Mouse (Mus musculus) layer of hippocampus, postnatal 25 days (tissue): Measurements from ENCODE around the gene Ptpn18. TPM values are rescaled to one million over a fixed set of nuclear protein-coding genes. Genes with fewer than 3 reads are reported as not detected.
"Not testable (repeated sequence)": the region's sequence is repeated elsewhere in the genome, so short reads cannot be mapped to it uniquely, and the experiment has no call there.

Experiments
- DNase-seq, 2 experiments: peaks; one replicate each; pipeline ENCODE4 v3.0.0; 2022; ENCODE audit warnings: mixed read lengths in 2 of 2, low spot score in 1 of 2; ENCODE audit errors: extremely low spot score in 1 of 2
- microRNA-seq, 2 experiments: library from miRNA; unstranded; fragments of <30 nt; microRNA quantifications; one replicate each; pipeline ENCODE4 v1.2.0; 2021
- total RNA-seq, 2 experiments: library from RNA; stranded (reverse); gene quantifications; 2 replicates each; pipeline ENCODE4 v1.2.3; 2021

The Ptpn18 gene
- total RNA-seq, 2 experiments from 2014 or later: 4.3 to 5.6 TPM

GRCm38 (mm10) chr1:34510575-34510981 lies 51.0 kb downstream of the Ptpn18 start:
- DNase-seq: no peak

DNA sequence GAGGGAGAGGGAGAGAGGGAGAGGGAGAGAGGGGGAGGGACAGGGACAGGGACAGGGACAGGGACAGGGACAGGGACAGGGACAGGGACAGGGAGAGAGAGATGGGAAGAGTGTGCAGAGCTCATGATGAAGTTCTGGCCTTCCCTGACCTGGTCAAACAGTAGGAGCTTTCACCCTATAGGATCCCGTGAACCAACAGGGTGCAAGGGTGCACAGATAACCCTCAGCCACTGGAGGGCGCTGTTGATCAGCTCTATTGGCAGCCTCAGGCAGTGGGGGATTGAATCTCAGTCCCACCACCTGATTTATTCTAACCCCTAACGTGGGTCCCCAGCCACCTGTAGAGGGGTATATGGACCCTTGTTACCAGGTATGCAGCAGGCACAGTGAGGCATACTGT lies 51.5 kb downstream of the Ptpn18 start:
- DNase-seq: peak; percentile 46 to 71

- DNase-seq: no peak
Observed at GRCm38 (mm10) chr1:34513068-34513467, 53.5 kb downstream of the Ptpn18 start.

DNA sequence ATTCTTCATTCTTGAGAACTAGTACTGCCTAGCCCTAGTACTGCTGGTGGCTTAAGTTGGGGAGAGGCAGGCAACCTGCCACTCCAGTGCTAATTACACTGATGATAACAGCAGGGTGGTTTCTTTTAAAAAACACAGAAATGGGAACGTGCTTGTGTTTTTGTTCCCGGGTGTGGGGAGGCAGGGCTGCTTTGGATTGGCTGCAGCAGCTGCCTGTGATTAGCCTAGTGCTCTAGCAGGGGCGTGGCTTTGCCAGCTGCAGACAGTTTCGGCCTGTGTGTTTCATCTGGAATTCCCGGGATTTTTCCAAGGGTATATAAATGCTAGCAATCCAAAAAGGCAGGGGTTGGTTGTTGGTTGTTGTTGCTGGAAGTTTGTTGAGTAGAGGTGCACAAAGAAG lies 57.0 kb downstream of the Ptpn18 start:
- DNase-seq: no peak

DNA sequence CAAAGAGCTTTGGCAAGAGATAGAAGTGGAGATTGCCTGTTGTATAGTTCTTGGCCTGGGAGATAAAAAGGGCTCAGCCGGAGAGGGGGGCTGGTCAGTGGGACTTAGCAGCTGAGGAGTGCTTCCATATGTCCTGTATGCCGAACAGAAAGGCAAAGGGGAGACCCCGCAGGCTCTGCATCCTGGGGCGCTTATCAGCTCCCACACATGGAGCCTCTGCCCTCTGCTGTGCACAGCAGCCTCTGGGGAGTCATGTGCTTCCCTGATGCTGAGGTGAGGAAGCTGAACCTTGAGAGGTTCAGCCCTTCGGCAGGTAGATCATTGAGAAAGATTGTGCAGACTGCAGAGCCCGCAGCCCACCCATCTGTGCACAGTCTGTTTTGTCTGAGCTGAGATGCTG lies 57.7 kb downstream of the Ptpn18 start:
- DNase-seq: not testable (repeated sequence)

- not testable (repeated sequence) for DNase-seq
Observed at GRCm38 (mm10) chr1:34517797-34518196, 58.2 kb downstream of the Ptpn18 start.

GRCm38 (mm10) chr1:34518259-34518658 lies 58.7 kb downstream of the Ptpn18 start:
- no peak for DNase-seq

DNA sequence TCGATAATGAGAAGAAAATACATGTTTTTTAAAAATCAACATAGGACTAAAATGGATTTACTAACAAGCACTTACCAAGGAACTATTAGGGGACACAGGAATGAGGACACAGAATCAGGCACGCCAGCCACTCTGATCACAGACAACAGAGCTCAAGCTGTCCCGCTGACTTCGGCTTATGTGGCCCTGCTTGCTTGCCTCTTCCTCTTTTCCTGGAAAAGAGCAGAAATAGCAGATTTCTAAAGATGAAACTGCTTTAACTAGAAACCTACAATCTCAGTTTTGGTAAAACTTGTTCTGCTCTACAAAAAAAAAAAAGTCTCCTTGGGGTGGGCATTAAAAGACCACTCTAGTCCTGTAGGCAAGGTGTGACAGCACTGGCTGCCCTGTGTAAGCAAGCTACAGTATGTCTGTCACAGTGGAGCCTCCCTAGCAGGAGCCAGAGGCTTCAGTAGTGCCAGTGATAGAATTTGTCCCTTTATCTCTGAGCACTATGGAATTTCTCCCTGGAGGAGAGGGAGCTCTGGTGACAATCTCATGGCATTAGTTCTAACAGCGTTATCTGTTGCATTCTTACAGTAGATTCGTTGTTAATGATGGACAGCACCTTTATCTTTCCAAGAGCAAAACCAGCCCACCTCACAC lies 62.8 kb downstream of the Ptpn18 start:
- no peak for DNase-seq

DNA sequence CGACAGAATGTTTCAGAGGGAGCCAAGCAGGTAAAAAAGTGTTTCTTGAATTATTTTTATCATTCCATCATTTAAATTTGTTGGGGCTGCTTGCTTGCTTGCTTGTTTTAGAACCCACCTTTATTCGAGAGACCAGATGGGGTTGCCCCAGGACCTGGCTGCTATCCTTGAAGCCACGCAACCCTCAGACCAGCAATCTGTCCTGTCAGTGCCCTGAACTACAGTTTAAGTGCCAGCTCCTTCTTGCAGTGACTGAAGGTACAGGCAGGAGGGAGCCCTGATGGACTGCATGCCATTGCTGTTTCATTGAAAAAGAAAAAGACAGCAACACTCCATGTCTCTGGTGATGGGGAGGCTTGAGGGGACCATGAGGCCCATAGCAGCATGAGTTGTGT lies 63.3 kb downstream of the Ptpn18 start:
- no peak for DNase-seq

DNA sequence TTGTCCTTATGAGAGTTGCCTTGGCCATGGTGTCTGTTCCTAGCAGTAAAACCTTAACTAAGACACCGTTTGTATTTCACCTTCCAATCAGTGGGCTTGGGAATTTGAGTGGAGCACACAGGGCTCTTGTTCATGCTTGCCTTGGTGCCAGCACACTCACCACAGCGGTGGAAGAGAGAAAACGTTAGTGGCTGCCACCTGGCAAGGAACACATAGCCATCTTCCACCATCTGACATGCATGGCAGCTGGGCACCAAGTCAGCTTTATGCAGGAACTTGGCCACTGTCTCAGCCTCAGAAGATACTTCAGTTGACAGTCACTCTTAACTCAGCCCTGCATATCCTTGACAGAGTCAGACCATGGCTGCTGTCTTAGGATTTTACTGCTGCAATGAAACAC lies 64.1 kb downstream of the Ptpn18 start:
- no peak for DNase-seq

Small RNAs within 50 kb of the gene (microRNA-seq; reads per million reads assigned to microRNA genes)
- 0 to 1.2 reads per million in 2 experiments for gene Mir5103

Other genes with a start within 250 kb of the Ptpn18 start
- gene Ccdc115, start 20.1 kb upstream of the Ptpn18 start, total RNA-seq: 10 to 100 TPM; 17.6 to 18.4 TPM
- gene Imp4, start 19.9 kb upstream of the Ptpn18 start, total RNA-seq: 10 to 100 TPM; 31.4 to 35.8 TPM
- not detected for gene Prss39, start 38.6 kb downstream of the Ptpn18 start, total RNA-seq
- gene Cfc1, start 75.9 kb downstream of the Ptpn18 start, total RNA-seq: not detected
- not detected for gene Prss40, start 101.2 kb downstream of the Ptpn18 start, total RNA-seq
- gene Amer3, start 119.9 kb downstream of the Ptpn18 start, total RNA-seq: 10 to 100 TPM; 41.3 to 42.0 TPM